Mouse (Mus musculus) embryonic facial prominence, embryonic 14.5 days (tissue): ENCODE data around the gene Dennd4b. TPM values are rescaled to one million over a fixed set of nuclear protein-coding genes. Genes with fewer than 3 reads are reported as not detected.

Source experiments
- ATAC-seq: fragments of 200-750 bp; cut with Nextera tagmentation; 2 replicates; pipeline ENCODE4 v1.8.0; 2017; ENCODE audit warnings: low read depth, moderate number of reproducible peaks, moderate TSS enrichment
- DNase-seq: peaks from one replicate; pipeline ENCODE4 v3.0.0-alpha.2; 2015; ENCODE audit warnings: low spot score
- H3K27ac ChIP-seq: fragments of 300-500 bp; sonication (generic); replicated peaks from 2 replicates; pipeline ENCODE4 v1.5.1; 2014; ENCODE audit warnings: low read depth, mild to moderate bottlenecking, low read length, moderate library complexity
- H3K27me3 ChIP-seq: fragments of 300-500 bp; sonication (generic); replicated peaks from 2 replicates; pipeline ENCODE4 v1.6.1; 2014; ENCODE audit warnings: low read length; ENCODE audit not compliant: control insufficient read depth, insufficient read depth
- H3K36me3 ChIP-seq: fragments of 300-500 bp; sonication (generic); 2 replicates; pipeline ENCODE4 v1.6.1; 2014; ENCODE audit warnings: low read length, mixed read lengths; ENCODE audit not compliant: control insufficient read depth, insufficient read depth
- H3K4me1 ChIP-seq: fragments of 300-500 bp; sonication (generic); 2 replicates; pipeline ENCODE4 v1.6.1; 2014; ENCODE audit warnings: antibody characterized with exemption, low read length; ENCODE audit not compliant: control insufficient read depth, insufficient read depth
- H3K4me2 ChIP-seq: fragments of 300-500 bp; sonication (generic); 2 replicates; pipeline ENCODE4 v1.6.1; 2014; ENCODE audit warnings: low read depth, mild to moderate bottlenecking, low read length, moderate library complexity, mixed read lengths
- H3K4me3 ChIP-seq: fragments of 300-500 bp; sonication (generic); 2 replicates; pipeline ENCODE4 v1.5.1; 2014; ENCODE audit warnings: low read depth, mild to moderate bottlenecking, low read length
- H3K9ac ChIP-seq: fragments of 300-500 bp; sonication (generic); 2 replicates; pipeline ENCODE4 v1.6.1; 2014; ENCODE audit warnings: low read depth, mild to moderate bottlenecking, low read length, moderate library complexity, mixed read lengths
- H3K9me3 ChIP-seq: fragments of 300-500 bp; sonication (generic); 2 replicates; pipeline ENCODE4 v1.6.1; 2016; ENCODE audit warnings: low read length; ENCODE audit not compliant: control insufficient read depth
- WGBS: fragments of 180-500 bp; shearing (Covaris S2); extraction: QIAGEN DNeasy Blood & Tissue Kit; methylation state at CpG from one replicate; pipeline ENCODE4 v1.1.7; 2014; 5-methylcytosine and 5-hydroxymethylcytosine counted together
- polyA plus RNA-seq: library from polyadenylated mRNA; unstranded; fragments of >200 nt; fragmentation: Nextera tagmentation; extraction: Ambion mirVana; gene quantifications from 2 replicates; pipeline ENCODE4 v1.2.1, GENCODE M21; 2014

The Dennd4b gene
- polyA plus RNA-seq, 1 experiment from 2014 or later: 4.7 TPM

DNA sequence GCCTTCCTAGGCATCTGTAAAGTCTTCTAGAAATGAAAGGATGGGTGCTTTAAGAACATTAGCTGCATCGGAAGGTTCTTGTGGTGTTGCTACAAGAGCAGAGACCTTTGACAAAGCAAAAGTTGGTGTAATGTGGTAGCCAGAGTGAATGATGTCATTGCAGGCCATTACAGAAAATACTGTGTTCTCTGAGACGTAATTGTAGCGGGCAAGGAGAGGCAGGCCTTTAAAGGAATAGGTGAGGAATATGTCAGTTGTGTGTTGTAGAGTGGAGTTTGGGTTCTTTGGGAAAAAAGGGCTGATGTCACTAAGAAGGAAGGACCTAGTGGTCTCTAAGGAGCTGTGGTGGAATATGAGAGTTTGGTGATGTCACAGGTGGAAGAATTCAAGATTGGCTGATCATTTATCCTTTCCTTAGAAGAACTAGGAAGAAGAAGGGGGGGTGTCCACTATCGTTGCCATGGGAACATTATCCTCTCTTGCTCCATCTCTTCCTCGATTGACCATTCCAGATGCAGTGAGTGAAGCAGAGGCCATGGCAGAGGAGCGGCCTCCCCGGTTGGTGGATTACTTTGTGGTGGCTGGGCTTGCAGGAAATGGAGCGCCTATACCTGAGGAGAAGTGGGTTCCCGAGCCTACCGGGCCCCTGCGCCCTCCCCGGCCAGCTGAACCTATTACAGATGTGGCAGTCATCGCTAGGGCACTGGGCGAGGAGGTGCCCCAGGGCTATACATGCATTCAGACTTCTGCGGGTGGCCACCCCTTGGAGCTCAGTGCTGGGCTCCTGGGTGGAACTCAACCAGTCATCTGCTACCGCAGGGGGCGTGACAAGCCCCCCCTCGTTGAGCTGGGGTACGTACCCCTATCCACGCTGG lies 2.2 kb downstream of the Dennd4b start:
- Histone ChIP-seq H3K27me3 (no peaks in the 10 kb centered on the region), H3K36me3 (peaks cover 37% of the 10 kb centered on the region), H3K9ac (no peak overlapping the region), H3K4me3 (no peak overlapping the region), H3K9me3 (no peaks in the 10 kb centered on the region), H3K4me2 (peak overlapping the region; percentile 82), H3K4me1 (peaks cover 10% of the 10 kb centered on the region), H3K27ac (peak overlapping the region; percentile 97; the same call in 1 of the 2 replicates)
- DNase-seq: no peak
- 91% methylated on average over 20 of the region's 20 CpGs for WGBS
- ATAC-seq: no peak

DNA sequence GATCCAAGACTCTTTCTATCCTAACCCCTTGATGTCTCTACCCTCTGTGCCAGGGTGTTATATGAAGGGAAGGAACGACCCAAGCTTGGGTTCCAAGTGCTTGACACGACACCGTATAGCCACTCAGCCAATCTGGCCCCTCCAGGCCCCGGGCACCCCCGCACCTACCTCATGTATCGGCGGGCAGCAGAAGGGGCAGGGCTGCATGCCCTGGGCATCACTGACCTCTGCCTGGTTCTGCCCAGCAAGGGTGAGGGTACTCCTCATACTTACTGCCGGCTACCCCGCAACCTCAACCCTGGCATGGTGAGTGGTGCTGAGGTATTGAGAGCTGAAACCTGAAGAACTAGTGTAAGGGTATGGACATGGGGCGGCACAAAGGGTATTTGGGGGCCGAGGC lies 3.2 kb downstream of the Dennd4b start:
- no peak overlapping the region for H3K27ac ChIP-seq
- H3K4me3 ChIP-seq: no peak overlapping the region
- no peak overlapping the region for H3K9ac ChIP-seq
- H3K36me3 ChIP-seq: peaks cover 37% of the 10 kb centered on the region
- H3K27me3 ChIP-seq: no peaks in the 10 kb centered on the region
- ATAC-seq (no peak), DNase-seq (no peak)
- no peak overlapping the region for H3K4me2 ChIP-seq
- 93% methylated on average over 11 of the region's 11 CpGs for WGBS
- H3K9me3 ChIP-seq: no peaks in the 10 kb centered on the region
- H3K4me1 ChIP-seq: peaks cover 10% of the 10 kb centered on the region

DNA sequence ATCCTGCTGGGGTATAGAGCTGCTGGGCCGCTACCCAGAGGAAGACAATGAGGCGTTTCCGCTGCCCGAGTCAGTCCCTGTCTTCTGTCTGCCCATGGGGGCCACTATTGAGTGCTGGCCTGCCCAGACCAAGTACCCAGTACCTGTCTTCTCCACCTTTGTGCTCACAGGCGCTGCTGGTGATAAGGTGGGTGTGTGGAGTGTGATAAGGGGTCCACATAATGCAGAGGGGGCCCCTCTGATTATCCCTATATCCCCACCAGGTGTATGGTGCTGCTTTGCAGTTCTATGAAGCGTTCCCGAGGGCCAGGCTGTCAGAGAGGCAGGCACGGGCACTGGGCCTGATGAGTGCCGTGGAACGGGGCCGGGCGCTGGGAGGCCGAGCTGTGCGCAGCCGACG lies 4.0 kb downstream of the Dennd4b start:
- Histone ChIP-seq H3K4me2 (no peak overlapping the region), H3K27me3 (no peaks in the 10 kb centered on the region), H3K27ac (no peak overlapping the region), H3K4me1 (peaks cover 10% of the 10 kb centered on the region), H3K9me3 (no peaks in the 10 kb centered on the region), H3K36me3 (peaks cover 37% of the 10 kb centered on the region; the same call in 1 of the 2 replicates), H3K4me3 (no peak overlapping the region), H3K9ac (no peak overlapping the region)
- 83% methylated on average over 16 of the region's 16 CpGs for WGBS
- DNase-seq (no peak), ATAC-seq (no peak)

GRCm38 (mm10) chr3:90270784-90271183 lies 5.8 kb downstream of the Dennd4b start:
- Histone ChIP-seq H3K27ac (no peak overlapping the region), H3K9ac (no peak overlapping the region), H3K27me3 (no peaks in the 10 kb centered on the region), H3K4me1 (peaks cover 10% of the 10 kb centered on the region), H3K4me2 (no peak overlapping the region), H3K9me3 (no peaks in the 10 kb centered on the region), H3K4me3 (no peak overlapping the region), H3K36me3 (peaks cover 53% of the 10 kb centered on the region; the same call in 1 of the 2 replicates)
- ATAC-seq (no peak), DNase-seq (no peak)
- WGBS: 89% methylated on average over 8 of the region's 8 CpGs

- Histone ChIP-seq H3K27me3 (no peaks in the 10 kb centered on the region), H3K4me1 (no peaks in the 10 kb centered on the region), H3K27ac (no peak overlapping the region), H3K9me3 (no peaks in the 10 kb centered on the region), H3K4me3 (no peak overlapping the region), H3K4me2 (no peak overlapping the region), H3K9ac (no peak overlapping the region), H3K36me3 (peaks cover 67% of the 10 kb centered on the region; the same call in 1 of the 2 replicates)
- ATAC-seq (no peak), DNase-seq (no peak)
- 59% methylated on average over 9 of the region's 9 CpGs for WGBS
Observed at GRCm38 (mm10) chr3:90272170-90272569, 7.2 kb downstream of the Dennd4b start.

DNA sequence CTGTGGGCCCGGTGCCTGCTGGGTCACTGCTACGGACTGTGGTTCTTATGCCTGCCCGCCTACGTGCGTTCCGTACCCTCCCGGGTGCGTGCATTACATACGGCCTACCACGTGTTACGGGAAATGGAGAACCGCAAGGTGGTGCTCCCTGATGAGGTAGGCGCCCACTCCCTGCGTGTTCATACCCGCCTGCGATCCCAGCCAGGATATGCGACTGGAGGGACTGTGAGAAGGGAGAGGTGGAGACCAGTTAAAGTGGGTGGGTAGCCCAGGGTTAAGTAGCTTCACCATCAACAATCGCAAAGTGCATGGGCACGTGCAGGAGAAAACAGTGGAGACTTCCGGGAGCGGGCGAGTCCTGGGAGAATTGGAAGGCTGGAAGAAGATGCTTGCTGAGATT lies 8.9 kb downstream of the Dennd4b start:
- peaks cover 75% of the 10 kb centered on the region; the same call in 1 of the 2 replicates for H3K36me3 ChIP-seq
- H3K4me1 ChIP-seq: no peaks in the 10 kb centered on the region
- no peak overlapping the region for H3K4me3 ChIP-seq
- no peaks in the 10 kb centered on the region for H3K27me3 ChIP-seq
- ATAC-seq (no peak), DNase-seq (no peak)
- H3K9me3 ChIP-seq: no peaks in the 10 kb centered on the region
- H3K27ac ChIP-seq: no peak overlapping the region
- WGBS: 94% methylated on average over 22 of the region's 22 CpGs
- H3K4me2 ChIP-seq: no peak overlapping the region
- H3K9ac ChIP-seq: no peak overlapping the region

DNA sequence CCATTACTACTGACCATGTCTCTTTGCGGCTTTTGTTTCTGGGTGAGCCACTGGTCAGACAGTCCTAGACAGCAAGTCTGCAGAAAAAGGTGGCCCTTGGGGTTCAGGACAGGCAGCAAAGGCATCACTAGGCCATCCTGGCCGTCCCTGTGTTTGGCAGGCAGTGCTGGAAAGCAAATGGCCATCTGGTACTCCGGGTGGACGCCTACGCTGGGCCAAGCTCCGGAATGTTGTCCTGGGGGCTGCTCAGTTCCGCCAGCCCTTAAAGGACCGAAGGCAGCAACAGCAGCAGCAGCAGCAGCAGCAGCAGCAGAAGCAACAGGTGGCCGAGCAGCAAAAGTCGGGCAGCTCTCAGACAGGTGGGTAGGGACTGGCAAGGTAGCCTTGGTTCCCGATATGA lies 10.3 kb downstream of the Dennd4b start:
- Histone ChIP-seq H3K4me1 (no peaks in the 10 kb centered on the region), H3K9me3 (no peaks in the 10 kb centered on the region), H3K4me2 (no peak overlapping the region), H3K27me3 (no peaks in the 10 kb centered on the region), H3K27ac (no peak overlapping the region), H3K36me3 (peaks cover 85% of the 10 kb centered on the region; the same call in 1 of the 2 replicates), H3K4me3 (no peak overlapping the region), H3K9ac (no peak overlapping the region)
- ATAC-seq: no peak
- DNase-seq: no peak
- WGBS: 92% methylated on average over 11 of the region's 11 CpGs

GRCm38 (mm10) chr3:90276858-90277257 lies 11.9 kb downstream of the Dennd4b start:
- DNase-seq: no peak
- Histone ChIP-seq H3K27me3 (no peaks in the 10 kb centered on the region), H3K9me3 (no peaks in the 10 kb centered on the region), H3K36me3 (peaks cover 87% of the 10 kb centered on the region; the same call in 1 of the 2 replicates), H3K4me3 (no peak overlapping the region), H3K27ac (no peak overlapping the region), H3K9ac (no peak overlapping the region), H3K4me1 (no peaks in the 10 kb centered on the region), H3K4me2 (no peak overlapping the region)
- no peak for ATAC-seq
- 45% methylated on average over 10 of the region's 16 CpGs for WGBS

GRCm38 (mm10) chr3:90277793-90278192 lies 12.8 kb downstream of the Dennd4b start:
- no peak overlapping the region for H3K4me2 ChIP-seq
- H3K4me3 ChIP-seq: no peak overlapping the region
- no peak overlapping the region for H3K27ac ChIP-seq
- no peak overlapping the region for H3K9ac ChIP-seq
- no peaks in the 10 kb centered on the region for H3K27me3 ChIP-seq
- no peaks in the 10 kb centered on the region for H3K4me1 ChIP-seq
- no peaks in the 10 kb centered on the region for H3K9me3 ChIP-seq
- WGBS: 94% methylated on average over 9 of the region's 9 CpGs
- DNase-seq (no peak), ATAC-seq (no peak)
- peaks cover 78% of the 10 kb centered on the region; the same call in 1 of the 2 replicates for H3K36me3 ChIP-seq
